Mouse (Mus musculus): ENCODE measurements around the gene Kantr. TPM values are rescaled to one million over a fixed set of nuclear protein-coding genes. Genes with fewer than 3 reads are reported as not detected.

Kantr gene
- 1 to 10 TPM in 1 of 2 experiments, under 1 TPM in 1; 0.18 to 1.8 TPM for polyA plus RNA-seq (2012; fragmentation: generic; extraction: Trizol)

DNA sequence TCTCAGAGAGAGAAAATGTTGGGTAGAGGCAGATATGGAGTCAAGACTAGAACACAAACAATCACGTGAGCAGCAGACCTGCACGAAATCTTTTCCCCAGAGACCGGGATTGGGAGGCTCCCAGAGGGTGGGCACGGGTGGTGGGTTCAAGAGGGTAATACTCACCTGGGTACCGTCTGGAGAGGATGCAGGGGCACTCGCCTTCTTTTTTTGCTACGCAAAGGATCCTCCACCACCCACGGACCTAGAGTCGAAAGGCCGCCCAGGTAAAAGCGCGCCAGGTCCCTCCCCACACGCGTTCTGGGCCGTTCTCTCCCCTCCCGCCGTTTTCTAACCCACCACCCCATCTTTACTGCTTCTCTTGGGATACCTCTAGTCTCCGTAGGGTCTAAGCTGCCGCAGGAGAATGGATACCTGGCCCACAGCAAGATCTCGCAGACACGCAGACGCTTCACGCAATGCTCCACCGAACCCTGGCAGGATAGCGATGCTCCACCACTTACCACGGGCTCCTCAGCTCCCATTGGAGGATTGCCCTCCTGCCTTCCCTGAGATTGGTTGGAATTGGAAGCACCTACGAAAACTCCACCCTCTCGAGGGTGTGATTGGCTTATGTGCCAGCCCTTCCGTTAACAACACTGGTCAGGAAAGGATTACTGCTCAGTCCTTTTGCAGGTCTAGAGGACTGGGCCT is at the start of gene Kantr:
Kantr (minus strand) TSS at position 500 of the 693 bp plus-strand sequence.

DNA sequence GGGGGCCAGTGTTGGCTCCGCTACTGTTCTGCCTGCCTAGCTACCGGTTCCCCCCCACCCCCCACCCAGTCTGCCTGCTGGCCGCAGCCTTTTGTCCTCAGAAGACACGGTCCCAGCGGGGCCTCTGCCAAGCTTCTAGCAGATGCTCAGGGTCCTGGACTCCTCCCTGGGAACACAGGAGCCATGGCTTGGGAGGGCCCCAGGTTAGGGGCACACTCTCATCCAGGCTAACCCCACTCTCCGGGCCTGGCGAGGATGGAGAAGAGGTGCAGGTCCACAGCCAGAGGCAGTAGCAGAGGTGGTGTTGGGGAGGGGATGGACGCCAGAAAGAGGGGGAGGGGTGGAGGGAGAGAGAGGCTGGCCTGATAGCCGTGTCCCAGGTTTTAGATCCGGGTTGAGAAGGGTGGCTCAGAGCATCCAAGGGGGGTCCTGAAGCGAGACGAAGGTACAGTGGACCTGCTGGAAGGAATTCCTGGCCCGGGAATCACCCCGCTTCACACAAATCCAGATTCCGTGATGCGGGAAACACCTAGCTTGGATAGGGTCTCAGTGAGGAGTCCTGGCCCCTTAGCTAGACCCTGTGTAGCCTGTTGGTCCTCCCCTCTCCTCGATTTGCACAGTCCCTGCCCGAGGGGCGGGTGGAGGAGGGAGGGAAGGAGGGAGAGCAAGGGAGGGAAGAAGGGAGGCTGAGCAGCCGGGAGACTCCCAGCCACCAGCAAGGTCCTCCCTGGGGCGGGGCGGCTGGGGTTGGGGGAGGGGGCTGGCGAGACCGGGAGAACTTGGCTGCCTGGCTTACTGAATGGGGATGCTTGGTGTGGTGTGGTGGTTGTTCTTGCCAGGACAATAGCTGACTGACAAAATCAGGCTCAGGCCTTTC is 41.3 kb upstream of the Kantr start, which contains the start of gene Gpr173:
Gpr173 (minus strand) TSS at position 308 of the 877 bp plus-strand sequence.

DNA sequence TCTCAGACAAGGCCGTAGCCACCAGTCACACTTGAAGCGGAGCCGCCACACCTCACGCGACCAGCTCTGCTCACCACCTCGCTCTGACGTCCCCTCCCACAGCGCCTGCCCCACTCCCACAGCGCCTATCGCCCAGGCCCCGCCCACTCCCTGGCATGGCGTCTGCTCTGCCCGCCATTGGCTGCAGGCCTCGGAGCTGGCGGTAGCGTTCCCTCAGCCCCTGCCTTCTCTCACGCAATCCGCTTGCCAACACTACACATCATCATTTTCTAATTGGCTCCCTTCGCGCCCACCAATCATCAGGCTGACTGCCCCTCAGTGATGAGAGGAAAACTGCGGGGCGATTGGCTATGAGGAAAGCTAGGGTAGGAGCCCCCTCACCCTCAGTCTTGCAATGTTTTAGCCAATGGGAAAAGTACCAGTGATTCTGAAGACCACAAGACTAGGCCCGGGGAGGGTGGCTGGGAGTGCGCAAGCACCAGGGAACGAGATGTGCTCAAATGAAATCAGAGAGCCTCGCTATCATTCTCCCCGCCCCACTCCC is 15.1 kb upstream of the Kantr start, which contains the start of gene Tspyl2:
Tspyl2 (minus strand) TSS at position 68 of the 544 bp plus-strand sequence.

Other genes starting within 250 kb of the Kantr start
- gene Iqsec2, start 183.2 kb downstream of the Kantr start, polyA plus RNA-seq (2012; fragmentation: generic; extraction: Trizol) = 10 to 100 TPM; 10.9 to 36.2 TPM
- gene Kdm5c, start 94.5 kb downstream of the Kantr start, polyA plus RNA-seq (2012; fragmentation: generic; extraction: Trizol) = 10 to 100 TPM; 15.7 to 36.0 TPM
- gene Tspyl2, start 14.9 kb upstream of the Kantr start, polyA plus RNA-seq (2012; fragmentation: generic; extraction: Trizol) = 10 to 100 TPM in 1 of 2 experiments, 1 to 10 TPM in 1; 3.6 to 27.4 TPM
- 1 to 10 TPM; 4.3 to 7.3 TPM for gene Gpr173, start 41.2 kb upstream of the Kantr start, polyA plus RNA-seq (2012; fragmentation: generic; extraction: Trizol)
- not detected for gene Cldn34a, start 235.8 kb upstream of the Kantr start, polyA plus RNA-seq (2012; fragmentation: generic; extraction: Trizol)